Mouse (Mus musculus): ENCODE results near the gene Usp54.

DNA sequence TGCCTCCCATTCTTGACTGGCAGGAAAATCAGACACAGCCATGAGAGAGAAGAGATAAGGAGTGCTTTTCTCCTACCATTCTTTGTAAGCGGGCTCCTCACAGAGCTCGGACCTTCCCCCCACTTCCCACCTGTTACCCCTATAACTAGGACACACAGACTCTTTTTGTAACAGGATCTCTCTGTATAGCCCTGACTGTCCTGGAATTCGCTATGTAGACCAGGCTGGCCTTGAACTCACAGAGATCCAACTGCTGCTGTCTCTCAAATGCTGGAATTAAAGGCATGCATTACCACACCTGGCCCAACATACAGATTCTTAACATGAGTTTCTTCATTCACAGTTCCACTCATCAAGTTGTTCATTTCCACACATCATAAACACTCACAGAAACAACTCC, 21.9 kb upstream of the Usp54 start:
- TF ChIP-seq CTCF (IDR thresholded peaks at IDR 0.05; ENCODE audit: insufficient read depth, low read length) = no peak
- TF ChIP-seq POLR2A (IDR thresholded peaks at IDR 0.05; ENCODE audit: borderline replicate concordance, extremely low read depth, low read depth, low read length) = no peak
